Mouse (Mus musculus) bone marrow, adult 2 months (tissue): ENCODE data around the gene Gm4340. TPM values are rescaled to one million over a fixed set of nuclear protein-coding genes. Genes with fewer than 3 reads are reported as not detected.
"Not testable (repeated sequence)": the region's sequence is repeated elsewhere in the genome, so short reads cannot be mapped to it uniquely, and the experiment has no call there.

Experiments
- H3K27ac ChIP-seq: fragments of 200-500 bp; 2 replicates; pipeline ENCODE4 v1.5.1; 2012; ENCODE audit warnings: low read depth, mild to moderate bottlenecking, control low read depth, inconsistent platforms, low read length; ENCODE audit not compliant: control insufficient read depth, poor library complexity, insufficient read depth
- H3K4me1 ChIP-seq: fragments of 200-500 bp; 2 replicates; pipeline ENCODE4 v1.6.1; 2011; ENCODE audit warnings: low read length; ENCODE audit not compliant: control insufficient read depth, insufficient read depth
- H3K4me3 ChIP-seq: fragments of 200-500 bp; replicated peaks from 2 replicates; pipeline ENCODE3; 2011; ENCODE audit warnings: mild to moderate bottlenecking, low read depth, low read length, control low read depth; ENCODE audit not compliant: control insufficient read depth
- CTCF ChIP-seq: fragments of 200-500 bp; IDR thresholded peaks from 2 replicates; pipeline ENCODE4 v1.5.1; 2011; ENCODE audit warnings: low read length, control low read depth; ENCODE audit not compliant: control insufficient read depth, insufficient read depth
- POLR2A ChIP-seq: fragments of 200-500 bp; IDR thresholded peaks from 2 replicates; pipeline ENCODE4 v1.6.1; 2011; ENCODE audit warnings: low read depth, mild to moderate bottlenecking, control low read depth, low read length, borderline replicate concordance; ENCODE audit not compliant: control insufficient read depth
- WGBS: fragments of 180-500 bp; shearing (Covaris S2); methylation state at CpG from one replicate; pipeline ENCODE4 v1.1.7; 2018; 5-methylcytosine and 5-hydroxymethylcytosine counted together
- polyA plus RNA-seq: library from polyadenylated mRNA; stranded (reverse); fragments of >200 nt; gene quantifications from 2 replicates; pipeline ENCODE4 v1.2.4, GENCODE M21; 2011; ENCODE audit warnings: low replicate concordance; ENCODE audit not compliant: missing spikeins, insufficient read depth, insufficient read length

The Gm4340 gene
- polyA plus RNA-seq = not detected in 2 replicates

DNA sequence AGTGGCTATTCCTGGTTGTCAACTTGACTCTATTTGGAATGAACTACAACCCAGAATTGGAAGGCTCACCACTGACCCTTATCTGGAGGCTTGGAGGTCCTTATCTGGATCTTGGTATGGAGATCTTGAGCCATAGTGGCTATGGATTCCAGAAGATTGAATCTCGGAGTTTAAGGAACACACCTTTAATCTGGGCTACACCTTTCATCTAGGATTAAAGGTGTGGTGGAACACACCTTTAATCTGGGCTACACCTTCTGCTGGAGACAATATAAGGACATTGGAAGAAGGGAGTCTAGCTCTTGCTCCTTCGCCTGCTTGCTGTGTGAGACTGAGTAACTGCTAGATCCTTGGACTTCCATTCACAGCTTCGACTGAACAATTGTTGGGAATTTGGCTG, at the start of gene Gm4340:
Gm4340 (plus strand) TSS at position 301 of the 400 bp plus-strand sequence.
- no CpG with 5 or more reads among the region's 3 CpGs for WGBS
- H3K4me3 ChIP-seq, H3K27ac ChIP-seq, H3K4me1 ChIP-seq: not testable (repeated sequence)

DNA sequence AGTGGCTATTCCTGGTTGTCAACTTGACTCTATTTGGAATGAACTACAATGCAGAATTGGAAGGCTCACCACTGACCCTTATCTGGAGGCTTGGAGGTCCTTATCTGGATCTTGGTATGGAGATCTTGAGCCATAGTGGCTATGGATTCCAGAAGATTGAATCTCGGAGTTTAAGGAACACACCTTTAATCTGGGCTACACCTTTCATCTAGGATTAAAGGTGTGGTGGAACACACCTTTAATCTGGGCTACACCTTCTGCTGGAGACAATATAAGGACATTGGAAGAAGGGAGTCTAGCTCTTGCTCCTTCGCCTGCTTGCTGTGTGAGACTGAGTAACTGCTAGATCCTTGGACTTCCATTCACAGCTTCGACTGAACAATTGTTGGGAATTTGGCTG, 42.6 kb upstream of the Gm4340 start, which contains the start of gene Gm6763:
Gm6763 (plus strand) TSS at position 301 of the 400 bp plus-strand sequence.
- H3K4me1 ChIP-seq, H3K4me3 ChIP-seq, H3K27ac ChIP-seq: not testable (repeated sequence)
- WGBS = no CpG with 5 or more reads among the region's 3 CpGs

DNA sequence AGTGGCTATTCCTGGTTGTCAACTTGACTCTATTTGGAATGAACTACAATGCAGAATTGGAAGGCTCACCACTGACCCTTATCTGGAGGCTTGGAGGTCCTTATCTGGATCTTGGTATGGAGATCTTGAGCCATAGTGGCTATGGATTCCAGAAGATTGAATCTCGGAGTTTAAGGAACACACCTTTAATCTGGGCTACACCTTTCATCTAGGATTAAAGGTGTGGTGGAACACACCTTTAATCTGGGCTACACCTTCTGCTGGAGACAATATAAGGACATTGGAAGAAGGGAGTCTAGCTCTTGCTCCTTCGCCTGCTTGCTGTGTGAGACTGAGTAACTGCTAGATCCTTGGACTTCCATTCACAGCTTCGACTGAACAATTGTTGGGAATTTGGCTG, 34.1 kb upstream of the Gm4340 start, which contains the start of gene Gm8764:
Gm8764 (plus strand) TSS at position 301 of the 400 bp plus-strand sequence.
- WGBS = no CpG with 5 or more reads among the region's 3 CpGs
- not testable (repeated sequence) for H3K27ac ChIP-seq, H3K4me3 ChIP-seq, H3K4me1 ChIP-seq

DNA sequence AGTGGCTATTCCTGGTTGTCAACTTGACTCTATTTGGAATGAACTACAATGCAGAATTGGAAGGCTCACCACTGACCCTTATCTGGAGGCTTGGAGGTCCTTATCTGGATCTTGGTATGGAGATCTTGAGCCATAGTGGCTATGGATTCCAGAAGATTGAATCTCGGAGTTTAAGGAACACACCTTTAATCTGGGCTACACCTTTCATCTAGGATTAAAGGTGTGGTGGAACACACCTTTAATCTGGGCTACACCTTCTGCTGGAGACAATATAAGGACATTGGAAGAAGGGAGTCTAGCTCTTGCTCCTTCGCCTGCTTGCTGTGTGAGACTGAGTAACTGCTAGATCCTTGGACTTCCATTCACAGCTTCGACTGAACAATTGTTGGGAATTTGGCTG, 25.6 kb upstream of the Gm4340 start, which contains the start of gene Gm21304:
Gm21304 (plus strand) TSS at position 301 of the 400 bp plus-strand sequence.
- not testable (repeated sequence) for H3K27ac ChIP-seq, H3K4me1 ChIP-seq, H3K4me3 ChIP-seq
- no CpG with 5 or more reads among the region's 3 CpGs for WGBS

DNA sequence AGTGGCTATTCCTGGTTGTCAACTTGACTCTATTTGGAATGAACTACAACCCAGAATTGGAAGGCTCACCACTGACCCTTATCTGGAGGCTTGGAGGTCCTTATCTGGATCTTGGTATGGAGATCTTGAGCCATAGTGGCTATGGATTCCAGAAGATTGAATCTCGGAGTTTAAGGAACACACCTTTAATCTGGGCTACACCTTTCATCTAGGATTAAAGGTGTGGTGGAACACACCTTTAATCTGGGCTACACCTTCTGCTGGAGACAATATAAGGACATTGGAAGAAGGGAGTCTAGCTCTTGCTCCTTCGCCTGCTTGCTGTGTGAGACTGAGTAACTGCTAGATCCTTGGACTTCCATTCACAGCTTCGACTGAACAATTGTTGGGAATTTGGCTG, 17.1 kb upstream of the Gm4340 start, which contains the start of gene Gm21312:
Gm21312 (plus strand) TSS at position 301 of the 400 bp plus-strand sequence.
- H3K27ac ChIP-seq, H3K4me3 ChIP-seq, H3K4me1 ChIP-seq: not testable (repeated sequence)
- WGBS = no CpG with 5 or more reads among the region's 3 CpGs

DNA sequence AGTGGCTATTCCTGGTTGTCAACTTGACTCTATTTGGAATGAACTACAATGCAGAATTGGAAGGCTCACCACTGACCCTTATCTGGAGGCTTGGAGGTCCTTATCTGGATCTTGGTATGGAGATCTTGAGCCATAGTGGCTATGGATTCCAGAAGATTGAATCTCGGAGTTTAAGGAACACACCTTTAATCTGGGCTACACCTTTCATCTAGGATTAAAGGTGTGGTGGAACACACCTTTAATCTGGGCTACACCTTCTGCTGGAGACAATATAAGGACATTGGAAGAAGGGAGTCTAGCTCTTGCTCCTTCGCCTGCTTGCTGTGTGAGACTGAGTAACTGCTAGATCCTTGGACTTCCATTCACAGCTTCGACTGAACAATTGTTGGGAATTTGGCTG, 8.6 kb upstream of the Gm4340 start, which contains the start of gene Gm20765:
Gm20765 (plus strand) TSS at position 301 of the 400 bp plus-strand sequence.
- H3K4me1 ChIP-seq, H3K4me3 ChIP-seq, H3K27ac ChIP-seq: not testable (repeated sequence)
- WGBS = no CpG with 5 or more reads among the region's 3 CpGs

DNA sequence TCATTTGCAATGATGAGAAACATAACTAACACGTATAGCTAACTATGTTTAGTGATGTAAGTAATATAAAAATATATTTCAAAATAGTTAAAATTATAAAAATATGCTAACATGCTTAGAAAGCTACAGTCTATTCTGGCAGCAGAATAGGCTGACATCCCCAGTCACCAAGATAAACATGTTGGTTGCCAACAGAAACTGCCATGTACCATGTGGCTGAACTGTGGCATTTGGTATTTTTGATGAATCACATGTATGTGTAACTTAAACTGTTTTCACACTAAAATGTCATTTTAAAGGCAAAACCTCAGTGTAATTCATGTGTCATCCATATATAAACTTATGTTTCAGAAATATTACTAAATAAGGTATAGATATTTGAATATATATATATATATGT, 15.8 kb downstream of the Gm4340 start:
- WGBS = 58% methylated on average over 1 of the region's 1 CpGs
- Histone ChIP-seq H3K4me3 (no peak overlapping the region), H3K27ac (no peak overlapping the region), H3K4me1 (no peaks in the 10 kb centered on the region)
- no peak for TF ChIP-seq CTCF

DNA sequence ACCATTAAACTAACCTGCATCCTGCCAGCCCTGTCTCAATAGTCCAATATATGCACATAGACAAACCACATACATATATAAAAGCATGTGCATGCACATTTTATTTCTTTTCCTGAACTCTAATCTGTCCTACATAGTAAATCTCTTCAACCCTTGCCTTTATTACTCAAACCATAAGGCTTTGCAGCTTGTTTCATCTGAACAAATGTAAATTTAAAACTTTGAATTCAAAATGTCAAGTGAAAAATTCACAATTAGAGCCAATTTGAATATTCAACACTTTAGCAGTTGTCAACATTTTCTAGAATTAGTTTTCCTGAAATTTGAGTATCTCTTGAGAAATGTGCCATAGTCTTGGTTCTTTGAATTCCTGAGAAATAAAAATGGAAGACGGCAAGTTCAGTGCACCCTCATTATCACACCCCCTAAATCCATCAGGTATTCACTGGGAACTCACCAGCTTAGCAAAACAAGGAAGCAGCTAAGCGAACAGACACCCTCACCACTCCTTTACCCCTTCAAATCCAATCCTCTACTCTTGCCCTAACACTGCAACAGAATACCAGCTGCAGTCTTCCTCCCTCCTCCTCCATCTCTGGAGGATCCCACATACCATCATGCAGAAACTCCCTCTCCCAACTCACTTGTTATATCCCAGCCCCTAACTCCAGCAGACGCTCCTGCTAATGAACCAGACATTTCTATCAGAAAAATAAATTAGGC, 16.6 kb downstream of the Gm4340 start:
- WGBS = 78% methylated on average over 3 of the region's 3 CpGs
- Histone ChIP-seq H3K4me1 (no peaks in the 10 kb centered on the region), H3K27ac (no peak overlapping the region), H3K4me3 (no peak overlapping the region)
- TF ChIP-seq POLR2A = no peak
- TF ChIP-seq CTCF = no peak

DNA sequence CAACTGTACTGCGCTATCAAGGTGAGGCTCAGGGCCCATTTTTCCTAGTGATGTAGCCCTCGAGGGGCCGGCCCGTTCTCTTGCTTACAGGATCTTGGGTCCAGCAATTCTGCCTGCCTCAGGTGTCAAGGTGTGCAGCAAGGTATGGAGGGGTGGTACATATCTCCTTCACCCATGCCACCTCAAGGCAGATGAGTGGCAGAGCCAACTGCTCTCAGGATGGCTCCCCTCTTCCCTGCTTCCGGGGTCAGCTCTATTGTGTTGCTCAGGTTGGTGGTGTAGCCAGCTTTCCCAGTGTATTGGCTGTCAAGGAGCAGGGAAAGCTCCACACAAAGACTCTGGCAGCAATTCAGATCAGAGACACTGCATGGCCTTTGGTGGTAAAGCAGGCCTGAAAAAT, 20.7 kb downstream of the Gm4340 start:
- Histone ChIP-seq H3K4me1 (no peaks in the 10 kb centered on the region), H3K27ac (no peak overlapping the region), H3K4me3 (no peak overlapping the region)
- TF ChIP-seq POLR2A (no peak), CTCF (no peak)
- WGBS = 90% methylated on average over 5 of the region's 5 CpGs
